Mouse (Mus musculus): ENCODE measurements around the gene Mbnl1. TPM values are rescaled to one million over a fixed set of nuclear protein-coding genes. Genes with fewer than 3 reads are reported as not detected.

The Mbnl1 gene
- polyA plus RNA-seq, 1 experiment = 20.3 TPM

- TF ChIP-seq FLI1 (IDR thresholded peaks at IDR 0.05; ENCODE audit: low read length) (no peak), GATA1 (IDR thresholded peaks at IDR 0.05; ENCODE audit: borderline replicate concordance, low read length) (no peak)
- Histone ChIP-seq H3K27me3 (replicated peaks) (no peaks in the 10 kb centered on the region), H3K36me3 (replicated peaks; ENCODE audit: low read length) (peaks cover 64% of the 10 kb centered on the region), H3K9me3 (no peaks in the 10 kb centered on the region), H3K4me3 (replicated peaks) (peak overlapping the region; percentile 69), H3K4me1 (peaks cover 94% of the 10 kb centered on the region)
These were observed 42.8 kb downstream of the Mbnl1 start for GRCm38 (mm10) chr3:60515430-60515829.

DNA sequence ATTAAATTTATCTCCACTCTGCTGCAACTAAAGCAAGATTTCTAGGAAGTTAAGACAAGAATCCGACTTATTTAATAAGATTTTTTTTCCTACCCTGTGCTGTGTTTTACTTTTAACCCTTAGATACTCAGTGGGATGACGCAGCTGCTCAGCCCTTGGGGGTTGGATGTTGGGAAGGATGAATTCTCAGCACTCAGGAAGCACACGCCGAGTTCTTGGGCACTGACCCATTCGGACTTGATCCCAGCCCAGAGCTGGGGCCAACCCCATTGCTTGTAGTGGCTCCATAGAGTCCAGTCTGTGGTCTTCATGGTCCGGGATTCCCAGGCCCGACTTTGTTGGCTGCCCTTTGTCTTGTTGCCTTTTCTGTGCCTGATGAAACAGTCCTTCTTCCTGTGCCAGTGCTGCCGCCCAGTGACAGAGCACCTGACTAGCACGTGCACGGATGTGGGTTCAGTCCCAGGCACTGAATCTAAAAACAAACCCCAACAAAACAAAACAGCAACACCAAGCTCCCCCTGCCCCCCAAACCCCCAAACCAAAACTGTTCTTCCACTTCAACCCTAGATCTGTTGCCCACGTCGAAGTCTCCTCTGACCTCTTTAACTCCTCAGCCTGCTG, 43.5 kb downstream of the Mbnl1 start:
- no peak for TF ChIP-seq GATA1 (IDR thresholded peaks at IDR 0.05; ENCODE audit: borderline replicate concordance, low read length)
- TF ChIP-seq FLI1 (IDR thresholded peaks at IDR 0.05; ENCODE audit: low read length) = no peak
- Histone ChIP-seq H3K4me3 (replicated peaks) (peak overlapping the region; percentile 87), H3K9me3 (no peaks in the 10 kb centered on the region), H3K4me1 (peaks cover 89% of the 10 kb centered on the region), H3K27me3 (replicated peaks) (no peaks in the 10 kb centered on the region), H3K36me3 (replicated peaks; ENCODE audit: low read length) (peaks cover 59% of the 10 kb centered on the region)

GRCm38 (mm10) chr3:60517234-60517787, 44.7 kb downstream of the Mbnl1 start:
- peaks cover 89% of the 10 kb centered on the region for H3K4me1 ChIP-seq

GRCm38 (mm10) chr3:60519337-60519736, 46.7 kb downstream of the Mbnl1 start:
- H3K36me3 ChIP-seq (replicated peaks; ENCODE audit: low read length) = peaks cover 61% of the 10 kb centered on the region
- H3K4me1 ChIP-seq = peaks cover 88% of the 10 kb centered on the region

More at GRCm38 (mm10) chr3:60517234-60517787, 44.7 kb downstream of the Mbnl1 start:
- Histone ChIP-seq H3K4me3 (replicated peaks) (peak overlapping the region; percentile 57), H3K36me3 (replicated peaks; ENCODE audit: low read length) (peaks cover 59% of the 10 kb centered on the region), H3K27me3 (replicated peaks) (no peaks in the 10 kb centered on the region), H3K9me3 (no peaks in the 10 kb centered on the region)
- TF ChIP-seq GATA1 (IDR thresholded peaks at IDR 0.05; ENCODE audit: borderline replicate concordance, low read length) = no peak
- no peak for TF ChIP-seq FLI1 (IDR thresholded peaks at IDR 0.05; ENCODE audit: low read length)

DNA sequence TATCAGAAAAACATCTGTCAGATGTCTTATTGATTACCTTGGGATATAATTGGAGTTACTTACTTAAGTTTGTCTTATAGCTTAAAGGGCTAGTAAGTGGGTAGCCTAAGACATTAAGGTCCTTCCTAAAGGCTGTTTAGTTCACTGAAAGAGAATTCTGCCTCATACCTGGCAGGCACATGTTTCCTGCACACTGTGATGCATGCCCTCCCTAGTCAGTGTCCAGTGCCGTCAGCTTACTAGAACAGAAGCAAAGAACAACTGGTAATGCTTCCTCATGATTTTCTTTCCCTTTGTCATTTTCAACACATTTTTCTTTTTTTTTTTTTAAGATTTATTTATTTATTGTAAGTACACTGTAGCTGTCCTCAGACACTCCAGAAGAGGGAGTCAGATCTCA, 51.5 kb downstream of the Mbnl1 start:
- TF ChIP-seq FLI1 (IDR thresholded peaks at IDR 0.05; ENCODE audit: low read length) (no peak), GATA1 (IDR thresholded peaks at IDR 0.05; ENCODE audit: borderline replicate concordance, low read length) (no peak)
- no peaks in the 10 kb centered on the region for H3K27me3 ChIP-seq (replicated peaks)
- no peaks in the 10 kb centered on the region for H3K9me3 ChIP-seq
- peak overlapping the region; percentile 62 for H3K4me3 ChIP-seq (replicated peaks)
- peaks cover 84% of the 10 kb centered on the region for H3K4me1 ChIP-seq
- H3K36me3 ChIP-seq (replicated peaks; ENCODE audit: low read length) = peaks cover 71% of the 10 kb centered on the region

More at GRCm38 (mm10) chr3:60519337-60519736, 46.7 kb downstream of the Mbnl1 start:
- Histone ChIP-seq H3K27me3 (replicated peaks) (no peaks in the 10 kb centered on the region), H3K4me3 (replicated peaks) (peak overlapping the region; percentile 0), H3K9me3 (no peaks in the 10 kb centered on the region)
- TF ChIP-seq GATA1 (IDR thresholded peaks at IDR 0.05; ENCODE audit: borderline replicate concordance, low read length) (peak; percentile 22; the same call in 1 of the 3 replicates), FLI1 (IDR thresholded peaks at IDR 0.05; ENCODE audit: low read length) (peak; percentile 67; the same call in 1 of the 2 replicates)

GRCm38 (mm10) chr3:60531286-60531685, 58.7 kb downstream of the Mbnl1 start:
- no peaks in the 10 kb centered on the region for H3K9me3 ChIP-seq
- TF ChIP-seq FLI1 (IDR thresholded peaks at IDR 0.05; ENCODE audit: low read length) (no peak), GATA1 (IDR thresholded peaks at IDR 0.05; ENCODE audit: borderline replicate concordance, low read length) (no peak)
- peaks cover 92% of the 10 kb centered on the region for H3K4me1 ChIP-seq
- H3K27me3 ChIP-seq (replicated peaks) = no peaks in the 10 kb centered on the region
- H3K4me3 ChIP-seq (replicated peaks) = peak overlapping the region; percentile 33
- peaks cover 82% of the 10 kb centered on the region for H3K36me3 ChIP-seq (replicated peaks; ENCODE audit: low read length)

GRCm38 (mm10) chr3:60531826-60532225, 59.2 kb downstream of the Mbnl1 start:
- no peak overlapping the region for H3K4me3 ChIP-seq (replicated peaks)

DNA sequence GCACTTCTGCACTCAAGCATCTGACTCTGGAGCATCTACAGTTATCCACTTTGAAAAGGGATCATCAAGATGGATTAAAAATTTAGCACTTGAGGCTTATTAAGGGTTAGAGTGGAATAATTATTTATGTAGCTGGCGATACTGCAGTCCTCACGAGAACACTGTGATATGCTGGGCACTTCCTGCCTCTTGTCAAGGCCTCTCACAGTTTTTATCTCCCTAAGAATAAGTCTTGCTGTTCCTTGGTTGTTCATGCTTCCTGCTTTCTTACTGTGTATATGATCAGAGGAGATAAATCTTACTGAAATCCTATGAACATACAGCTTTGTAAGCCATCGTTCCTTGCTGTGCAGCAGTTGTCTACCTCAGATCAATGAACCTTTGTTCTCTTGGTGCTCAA, 62.6 kb downstream of the Mbnl1 start:
- peak overlapping the region; percentile 43 for H3K4me3 ChIP-seq (replicated peaks)
- no peaks in the 10 kb centered on the region for H3K9me3 ChIP-seq
- no peaks in the 10 kb centered on the region for H3K27me3 ChIP-seq (replicated peaks)
- TF ChIP-seq GATA1 (IDR thresholded peaks at IDR 0.05; ENCODE audit: borderline replicate concordance, low read length) = no peak
- TF ChIP-seq FLI1 (IDR thresholded peaks at IDR 0.05; ENCODE audit: low read length) = no peak
- peaks cover 56% of the 10 kb centered on the region for H3K36me3 ChIP-seq (replicated peaks; ENCODE audit: low read length)
- peaks cover 90% of the 10 kb centered on the region for H3K4me1 ChIP-seq

More at GRCm38 (mm10) chr3:60531826-60532225, 59.2 kb downstream of the Mbnl1 start:
- Histone ChIP-seq H3K4me1 (peaks cover 90% of the 10 kb centered on the region), H3K36me3 (replicated peaks; ENCODE audit: low read length) (peaks cover 77% of the 10 kb centered on the region), H3K9me3 (no peaks in the 10 kb centered on the region), H3K27me3 (replicated peaks) (no peaks in the 10 kb centered on the region)
- TF ChIP-seq FLI1 (IDR thresholded peaks at IDR 0.05; ENCODE audit: low read length) = no peak
- no peak for TF ChIP-seq GATA1 (IDR thresholded peaks at IDR 0.05; ENCODE audit: borderline replicate concordance, low read length)

GRCm38 (mm10) chr3:60537063-60537462, 64.4 kb downstream of the Mbnl1 start:
- no peaks in the 10 kb centered on the region for H3K9me3 ChIP-seq

More at GRCm38 (mm10) chr3:60537063-60537462, 64.4 kb downstream of the Mbnl1 start:
- H3K36me3 ChIP-seq (replicated peaks; ENCODE audit: low read length) = peaks cover 40% of the 10 kb centered on the region
- TF ChIP-seq FLI1 (IDR thresholded peaks at IDR 0.05; ENCODE audit: low read length) = no peak
- no peak for TF ChIP-seq GATA1 (IDR thresholded peaks at IDR 0.05; ENCODE audit: borderline replicate concordance, low read length)
- H3K4me1 ChIP-seq = peaks cover 88% of the 10 kb centered on the region
- peak overlapping the region; percentile 79 for H3K4me3 ChIP-seq (replicated peaks)
- H3K27me3 ChIP-seq (replicated peaks) = no peaks in the 10 kb centered on the region

Data from megakaryocyte, embryonic 14.5 days (primary cell).